Mouse (Mus musculus) stomach, embryonic 16.5 days (tissue): ENCODE data around the gene Kcnmb3. TPM values are rescaled to one million over a fixed set of nuclear protein-coding genes. Genes with fewer than 3 reads are reported as not detected.
"Not testable (repeated sequence)": the region's sequence is repeated elsewhere in the genome, so short reads cannot be mapped to it uniquely, and the experiment has no call there.

Source experiments
- ATAC-seq: fragments of 200-750 bp; cut with Nextera tagmentation; 2 replicates; pipeline ENCODE4 v1.8.0; 2017; ENCODE audit warnings: moderate number of reproducible peaks, moderate TSS enrichment; ENCODE audit not compliant: insufficient read depth, low FRiP score
- H3K27ac ChIP-seq: fragments of 300-500 bp; sonication (generic); 2 replicates; pipeline ENCODE4 v1.5.1; 2014; ENCODE audit warnings: low read length
- H3K27me3 ChIP-seq: fragments of 300-500 bp; sonication (generic); 2 replicates; pipeline ENCODE4 v1.6.1; 2014; ENCODE audit warnings: low read length, control low read depth, mixed read lengths; ENCODE audit not compliant: control insufficient read depth, insufficient read depth
- H3K36me3 ChIP-seq: fragments of 300-500 bp; sonication (generic); 2 replicates; pipeline ENCODE4 v1.6.1; 2014; ENCODE audit warnings: low read length; ENCODE audit not compliant: control insufficient read depth, insufficient read depth
- H3K4me1 ChIP-seq: fragments of 300-500 bp; sonication (generic); 2 replicates; pipeline ENCODE4 v1.6.1; 2014; ENCODE audit warnings: low read length, control low read depth, mixed read lengths; ENCODE audit not compliant: control insufficient read depth, insufficient read depth
- H3K4me2 ChIP-seq: fragments of 300-500 bp; sonication (generic); 2 replicates; pipeline ENCODE4 v1.6.1; 2014; ENCODE audit warnings: low read depth, low read length, mixed read lengths
- H3K4me3 ChIP-seq: fragments of 300-500 bp; sonication (generic); replicated peaks from 2 replicates; pipeline ENCODE4 v1.5.1; 2014; ENCODE audit warnings: mild to moderate bottlenecking, low read length
- H3K9ac ChIP-seq: fragments of 300-500 bp; sonication (generic); 2 replicates; pipeline ENCODE4 v1.6.1; 2014; ENCODE audit warnings: low read length
- H3K9me3 ChIP-seq: fragments of 300-500 bp; sonication (generic); replicated peaks from 2 replicates; pipeline ENCODE4 v1.6.1; 2016; ENCODE audit warnings: low read length, control low read depth; ENCODE audit not compliant: control insufficient read depth
- WGBS: fragments of 180-500 bp; shearing (Covaris S2); extraction: QIAGEN DNeasy Blood & Tissue Kit; methylation state at CpG from one replicate; pipeline ENCODE4 v1.1.7; 2014; 5-methylcytosine and 5-hydroxymethylcytosine counted together
- polyA plus RNA-seq: library from polyadenylated mRNA; unstranded; fragments of >200 nt; fragmentation: Nextera tagmentation; extraction: Ambion mirVana; gene quantifications from 2 replicates; pipeline ENCODE4 v1.2.1, GENCODE M21; 2015

Gene Kcnmb3
- polyA plus RNA-seq, 1 experiment from 2014 or later: not detected

- 77% methylated on average over 11 of the region's 11 CpGs for WGBS
- Histone ChIP-seq H3K9me3 (no peaks in the 10 kb centered on the region), H3K36me3 (0 out of 2 replicates have a peak, but pooled peaks cover 9% of the 10 kb centered on the region)
Measured at GRCm38 (mm10) chr3:32454329-32455021, 37.6 kb downstream of the Kcnmb3 start.

GRCm38 (mm10) chr3:32441710-32442109 lies 50.3 kb downstream of the Kcnmb3 start:
- Histone ChIP-seq H3K9me3 (no peaks in the 10 kb centered on the region), H3K27ac (no peak overlapping the region), H3K4me3 (no peak overlapping the region), H3K27me3 (no peaks in the 10 kb centered on the region), H3K9ac (no peak overlapping the region), H3K4me1 (no peaks in the 10 kb centered on the region), H3K4me2 (no peak overlapping the region), H3K36me3 (peaks cover 32% of the 10 kb centered on the region)
- no peak for ATAC-seq

More at GRCm38 (mm10) chr3:32454329-32455021, 37.6 kb downstream of the Kcnmb3 start:
- no peaks in the 10 kb centered on the region for H3K27me3 ChIP-seq
- H3K27ac ChIP-seq: no peak overlapping the region
- no peak overlapping the region for H3K9ac ChIP-seq
- ATAC-seq: no peak
- H3K4me2 ChIP-seq: no peak overlapping the region
- no peaks in the 10 kb centered on the region for H3K4me1 ChIP-seq
- no peak overlapping the region for H3K4me3 ChIP-seq

- Histone ChIP-seq H3K9ac (no peak overlapping the region), H3K27ac (no peak overlapping the region), H3K36me3 (peaks cover 29% of the 10 kb centered on the region), H3K4me1 (no peaks in the 10 kb centered on the region), H3K4me3 (no peak overlapping the region), H3K4me2 (no peak overlapping the region), H3K27me3 (no peaks in the 10 kb centered on the region), H3K9me3 (no peaks in the 10 kb centered on the region)
- no peak for ATAC-seq
- 86% methylated on average over 4 of the region's 4 CpGs for WGBS
Measured at GRCm38 (mm10) chr3:32438716-32439115, 53.3 kb downstream of the Kcnmb3 start.

GRCm38 (mm10) chr3:32437820-32438219 lies 54.2 kb downstream of the Kcnmb3 start:
- H3K36me3 ChIP-seq: peaks cover 29% of the 10 kb centered on the region
- no peaks in the 10 kb centered on the region for H3K9me3 ChIP-seq
- H3K9ac ChIP-seq: no peak overlapping the region
- ATAC-seq: no peak
- no peak overlapping the region for H3K27ac ChIP-seq
- no peaks in the 10 kb centered on the region for H3K27me3 ChIP-seq
- H3K4me2 ChIP-seq: no peak overlapping the region
- 90% methylated on average over 6 of the region's 6 CpGs for WGBS
- H3K4me3 ChIP-seq: no peak overlapping the region
- H3K4me1 ChIP-seq: no peaks in the 10 kb centered on the region

GRCm38 (mm10) chr3:32437297-32437696 lies 54.7 kb downstream of the Kcnmb3 start:
- Histone ChIP-seq H3K4me3 (no peak overlapping the region), H3K4me2 (no peak overlapping the region), H3K36me3 (peaks cover 29% of the 10 kb centered on the region), H3K9me3 (no peaks in the 10 kb centered on the region), H3K4me1 (no peaks in the 10 kb centered on the region), H3K9ac (no peak overlapping the region), H3K27me3 (no peaks in the 10 kb centered on the region), H3K27ac (no peak overlapping the region)
- ATAC-seq: no peak
- 88% methylated on average over 6 of the region's 6 CpGs for WGBS

GRCm38 (mm10) chr3:32436101-32436500 lies 55.9 kb downstream of the Kcnmb3 start:
- ATAC-seq: no peak
- no peak overlapping the region for H3K27ac ChIP-seq
- no peaks in the 10 kb centered on the region for H3K4me1 ChIP-seq
- H3K36me3 ChIP-seq: peaks cover 22% of the 10 kb centered on the region
- no peak overlapping the region for H3K4me3 ChIP-seq
- no peaks in the 10 kb centered on the region for H3K9me3 ChIP-seq
- no peaks in the 10 kb centered on the region for H3K27me3 ChIP-seq
- H3K4me2 ChIP-seq: no peak overlapping the region
- no peak overlapping the region for H3K9ac ChIP-seq
- 68% methylated on average over 11 of the region's 11 CpGs for WGBS

- Histone ChIP-seq H3K27ac (no peak overlapping the region), H3K4me3 (no peak overlapping the region), H3K9ac (no peak overlapping the region), H3K27me3 (no peaks in the 10 kb centered on the region), H3K4me2 (no peak overlapping the region), H3K9me3 (no peaks in the 10 kb centered on the region), H3K36me3 (peaks cover 11% of the 10 kb centered on the region; the same call in 1 of the 2 replicates), H3K4me1 (peaks cover 4% of the 10 kb centered on the region; the same call in 1 of the 2 replicates)
- 48% methylated on average over 2 of the region's 2 CpGs for WGBS
- no peak for ATAC-seq
Measured at GRCm38 (mm10) chr3:32434016-32434415, 58.0 kb downstream of the Kcnmb3 start.

GRCm38 (mm10) chr3:32430394-32430793 lies 61.6 kb downstream of the Kcnmb3 start:
- no peak for ATAC-seq
- H3K36me3 ChIP-seq: no peaks in the 10 kb centered on the region
- WGBS: 67% methylated on average over 2 of the region's 2 CpGs

GRCm38 (mm10) chr3:32429351-32429750 lies 62.7 kb downstream of the Kcnmb3 start:
- H3K9ac ChIP-seq, H3K4me3 ChIP-seq, ATAC-seq, H3K36me3 ChIP-seq, H3K4me2 ChIP-seq, H3K9me3 ChIP-seq, H3K27ac ChIP-seq, H3K4me1 ChIP-seq, H3K27me3 ChIP-seq: not testable (repeated sequence)

More at GRCm38 (mm10) chr3:32430394-32430793, 61.6 kb downstream of the Kcnmb3 start:
- Histone ChIP-seq H3K27ac (no peak overlapping the region), H3K9ac (no peak overlapping the region), H3K4me1 (peaks cover 6% of the 10 kb centered on the region; the same call in 1 of the 2 replicates), H3K9me3 (0 out of 2 replicates have a peak, but pooled peaks cover 2% of the 10 kb centered on the region), H3K27me3 (no peaks in the 10 kb centered on the region), H3K4me3 (no peak overlapping the region), H3K4me2 (no peak overlapping the region)
